Mouse (Mus musculus) CD4-positive, CD25-positive, alpha-beta regulatory T cell, adult 2 months (primary cell): ENCODE results near the gene Pdxdc1.
A peak's percentile ranks its signal among the peaks of the same experiment; 100 is the strongest.
"Not testable (repeated sequence)": the region's sequence is repeated elsewhere in the genome, so short reads cannot be mapped to it uniquely, and the experiment has no call there.

Experiments
- DNase-seq: peaks from one replicate; pipeline ENCODE4 v3.0.0-alpha.2; 2012; ENCODE audit warnings: low read depth, low spot score

Pdxdc1 gene

GRCm38 (mm10) chr16:13902888-13903483 is at the start of gene Pdxdc1, which contains the start of gene Mpv17l:
Gene Pdxdc1, minus strand, starts transcription at chr16:13903131.
Gene Mpv17l, plus strand, starts transcription at chr16:13903161.
- DNase-seq = peak; percentile 97

GRCm38 (mm10) chr16:13951245-13951644 is 48.3 kb upstream of the Pdxdc1 start:
- DNase-seq = no peak

GRCm38 (mm10) chr16:13946306-13946705 is 43.4 kb upstream of the Pdxdc1 start:
- no peak for DNase-seq

- no peak for DNase-seq
These were observed 42.2 kb upstream of the Pdxdc1 start for GRCm38 (mm10) chr16:13945153-13945552.

- no peak for DNase-seq
These were observed 41.8 kb upstream of the Pdxdc1 start for GRCm38 (mm10) chr16:13944752-13945151.

GRCm38 (mm10) chr16:13944178-13944577 is 41.2 kb upstream of the Pdxdc1 start:
- no peak for DNase-seq

GRCm38 (mm10) chr16:13940847-13941395 is 38.0 kb upstream of the Pdxdc1 start:
- DNase-seq = no peak

- DNase-seq = no peak
These were observed 37.4 kb upstream of the Pdxdc1 start for GRCm38 (mm10) chr16:13940139-13940846.

GRCm38 (mm10) chr16:13927456-13928075 is 24.6 kb upstream of the Pdxdc1 start:
- DNase-seq = no peak

GRCm38 (mm10) chr16:13922966-13923365 is 20.0 kb upstream of the Pdxdc1 start:
- not testable (repeated sequence) for DNase-seq

GRCm38 (mm10) chr16:13922499-13922898 is 19.6 kb upstream of the Pdxdc1 start:
- not testable (repeated sequence) for DNase-seq

GRCm38 (mm10) chr16:13921781-13922180 is 18.9 kb upstream of the Pdxdc1 start:
- DNase-seq = no peak

GRCm38 (mm10) chr16:13921063-13921462 is 18.1 kb upstream of the Pdxdc1 start:
- peak; percentile 11 for DNase-seq

- DNase-seq = no peak
These were observed 17.2 kb upstream of the Pdxdc1 start for GRCm38 (mm10) chr16:13920093-13920492.

GRCm38 (mm10) chr16:13907297-13907696 is 4.4 kb upstream of the Pdxdc1 start:
- no peak for DNase-seq

GRCm38 (mm10) chr16:13903488-13903887 is 557 bp upstream of the Pdxdc1 start:
- DNase-seq = peak; percentile 81

GRCm38 (mm10) chr16:13902397-13902831 is 517 bp downstream of the Pdxdc1 start:
- peak; percentile 63 for DNase-seq

GRCm38 (mm10) chr16:13898981-13899380 is 4.0 kb downstream of the Pdxdc1 start:
- no peak for DNase-seq

GRCm38 (mm10) chr16:13896357-13896756 is 6.6 kb downstream of the Pdxdc1 start:
- no peak for DNase-seq

GRCm38 (mm10) chr16:13895740-13896139 is 7.2 kb downstream of the Pdxdc1 start:
- DNase-seq = no peak

- no peak for DNase-seq
These were observed 8.8 kb downstream of the Pdxdc1 start for GRCm38 (mm10) chr16:13894097-13894496.

GRCm38 (mm10) chr16:13892850-13893249 is 10.1 kb downstream of the Pdxdc1 start:
- no peak for DNase-seq
